Mouse (Mus musculus) hindlimb bud, embryonic 11.5 days (tissue): ENCODE results near the gene Ppp1r13b.
"Not testable (repeated sequence)": the region's sequence is repeated elsewhere in the genome, so short reads cannot be mapped to it uniquely, and the experiment has no call there.

ENCODE experiments used
- DNase-seq: peaks from one replicate; pipeline ENCODE4 v3.0.0-alpha.2; 2012; ENCODE audit warnings: low read depth, low spot score; ENCODE audit errors: extremely low spot score

Gene Ppp1r13b

DNA sequence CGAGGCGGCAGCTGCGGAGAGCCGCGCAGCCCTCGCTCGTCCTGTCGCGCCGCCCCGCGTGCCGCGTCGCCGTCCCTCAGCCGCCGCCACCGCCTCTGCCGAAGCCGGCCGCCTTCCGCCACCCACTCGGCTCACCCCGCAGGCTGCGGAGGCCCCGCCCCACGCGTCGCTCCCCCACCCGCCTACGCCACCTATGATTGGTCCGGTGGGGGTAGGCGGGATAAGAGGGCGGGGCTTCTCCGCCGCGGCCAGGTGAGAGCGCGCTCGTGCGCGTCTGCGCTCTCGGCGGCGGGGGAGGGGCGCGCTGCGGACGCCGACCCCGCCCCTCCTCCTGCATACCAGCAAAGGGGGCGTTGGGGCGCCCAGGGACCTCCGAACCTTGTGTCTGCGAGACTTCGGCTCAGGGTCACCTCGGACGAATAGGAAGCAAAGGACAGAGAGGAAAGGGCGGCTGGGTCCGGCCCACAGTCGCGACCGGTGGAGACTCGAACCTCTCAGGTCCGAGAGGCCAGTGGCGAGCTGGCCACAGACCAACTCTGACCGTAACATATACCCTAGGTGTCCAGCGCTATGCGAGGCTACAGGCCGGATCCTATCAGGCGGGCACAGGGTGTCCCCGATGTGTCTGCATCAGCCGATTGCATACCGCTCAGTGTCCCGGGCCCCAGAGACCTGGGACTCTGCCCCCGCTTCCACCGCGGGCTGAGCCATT is at the start of gene Ppp1r13b:
TSS of gene Ppp1r13b (minus strand) at position 141 of the 712 bp plus-strand sequence.
- DNase-seq = peak; percentile 39

- no peak for DNase-seq
Measured at GRCm38 (mm10) chr12:111956173-111956572, 48.3 kb upstream of the Ppp1r13b start.

GRCm38 (mm10) chr12:111951701-111952100 is 43.8 kb upstream of the Ppp1r13b start:
- DNase-seq = no peak

GRCm38 (mm10) chr12:111950486-111950885 is 42.6 kb upstream of the Ppp1r13b start:
- DNase-seq = no peak

DNA sequence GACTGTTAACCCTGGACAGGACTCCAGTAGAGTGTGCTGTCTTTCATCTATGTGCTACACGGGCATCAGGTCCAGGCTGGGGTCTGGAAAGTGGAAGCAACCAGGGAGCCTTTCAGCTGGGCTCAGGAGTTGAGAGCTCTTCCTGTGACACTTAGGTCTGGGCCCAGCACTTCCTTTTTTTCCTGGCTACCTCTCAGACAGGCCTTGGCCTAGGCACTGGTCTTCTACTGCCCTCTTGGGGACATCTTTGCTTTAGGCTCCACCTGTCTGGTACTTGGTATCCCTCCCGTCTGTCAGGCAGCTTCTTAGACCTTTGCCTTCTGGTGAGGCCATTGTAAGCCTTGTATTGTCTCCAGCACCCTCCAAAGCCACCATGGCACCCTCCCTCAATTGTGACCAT is 38.8 kb upstream of the Ppp1r13b start:
- no peak for DNase-seq

- not testable (repeated sequence) for DNase-seq
Measured at GRCm38 (mm10) chr12:111945765-111946655, 38.1 kb upstream of the Ppp1r13b start.

GRCm38 (mm10) chr12:111945115-111945514 is 37.2 kb upstream of the Ppp1r13b start:
- no peak for DNase-seq

DNA sequence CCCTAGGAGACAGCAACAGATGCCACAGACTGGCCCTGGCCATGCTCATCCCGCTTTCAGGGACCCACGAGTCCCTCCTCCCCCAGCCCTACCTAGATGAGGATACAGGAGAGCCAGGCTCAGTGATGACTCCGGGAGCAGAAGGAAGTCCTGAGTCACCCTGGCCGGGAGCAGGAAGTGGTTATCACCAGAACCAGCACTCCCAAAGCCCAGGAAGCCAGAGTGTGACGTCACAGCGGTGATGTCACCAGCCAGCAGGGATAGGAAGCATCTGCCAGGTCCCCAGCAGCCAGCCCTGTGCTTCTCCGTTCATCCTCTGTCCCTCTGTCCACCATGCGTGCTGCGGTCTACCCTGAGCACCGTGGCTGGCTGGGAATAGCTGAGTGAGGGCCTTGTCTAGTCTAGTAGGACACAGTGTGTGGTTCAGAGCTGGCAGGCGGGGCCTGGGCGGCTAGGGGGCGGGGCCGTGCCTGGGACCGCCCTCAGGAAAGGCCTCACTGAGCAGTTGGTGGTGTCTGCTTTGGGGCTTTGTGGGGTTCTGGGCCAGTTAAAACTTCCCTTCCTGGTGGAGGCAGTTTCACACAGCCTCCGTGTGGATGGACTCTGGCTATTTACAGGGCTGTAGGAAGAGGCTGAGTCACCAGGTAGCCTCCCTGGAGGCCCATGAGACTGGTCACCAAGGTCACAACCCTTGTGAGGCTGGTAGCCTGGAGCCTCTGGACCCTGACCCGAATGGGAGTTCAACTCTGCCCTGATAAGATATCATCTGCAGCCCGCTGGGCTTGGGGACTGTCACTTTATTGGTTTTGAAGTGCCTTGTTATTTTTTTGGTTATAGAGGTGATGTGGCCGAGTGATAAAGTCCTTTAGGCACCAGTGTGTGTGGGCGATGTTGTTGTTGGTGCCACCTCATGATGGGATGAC is 36.4 kb upstream of the Ppp1r13b start:
- DNase-seq = not testable (repeated sequence)

DNA sequence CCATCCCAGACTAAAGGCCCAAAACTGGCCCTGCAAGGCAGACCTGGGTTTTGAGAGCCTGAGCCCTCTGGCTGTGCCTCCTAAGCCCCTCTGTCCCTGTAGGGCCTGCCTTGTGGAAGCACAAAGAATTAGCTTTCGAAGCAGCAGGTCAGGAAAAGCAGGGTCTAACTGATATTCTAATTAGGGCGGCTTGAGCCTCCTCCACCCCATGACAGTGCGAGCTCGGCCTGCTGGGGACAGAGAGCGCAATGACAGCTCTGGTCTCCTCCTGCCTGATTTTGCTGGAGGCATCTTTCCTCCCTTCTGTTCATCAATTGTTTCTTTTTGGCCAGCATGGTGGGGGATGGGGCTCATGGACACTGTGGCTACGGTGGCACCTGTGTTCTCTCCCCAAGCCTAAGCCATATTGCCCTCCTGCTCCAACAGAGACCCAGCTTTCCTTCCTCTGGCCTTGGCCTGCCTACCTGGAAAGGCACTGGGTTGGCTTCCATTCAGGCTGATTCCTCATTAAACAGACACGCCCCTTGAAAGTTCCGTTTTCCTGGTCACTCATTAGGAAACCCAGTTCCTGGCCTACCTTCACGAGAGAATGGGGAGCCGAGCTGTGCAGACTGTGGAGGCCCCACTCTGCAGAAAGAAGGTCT is 35.6 kb upstream of the Ppp1r13b start:
- no peak for DNase-seq

DNA sequence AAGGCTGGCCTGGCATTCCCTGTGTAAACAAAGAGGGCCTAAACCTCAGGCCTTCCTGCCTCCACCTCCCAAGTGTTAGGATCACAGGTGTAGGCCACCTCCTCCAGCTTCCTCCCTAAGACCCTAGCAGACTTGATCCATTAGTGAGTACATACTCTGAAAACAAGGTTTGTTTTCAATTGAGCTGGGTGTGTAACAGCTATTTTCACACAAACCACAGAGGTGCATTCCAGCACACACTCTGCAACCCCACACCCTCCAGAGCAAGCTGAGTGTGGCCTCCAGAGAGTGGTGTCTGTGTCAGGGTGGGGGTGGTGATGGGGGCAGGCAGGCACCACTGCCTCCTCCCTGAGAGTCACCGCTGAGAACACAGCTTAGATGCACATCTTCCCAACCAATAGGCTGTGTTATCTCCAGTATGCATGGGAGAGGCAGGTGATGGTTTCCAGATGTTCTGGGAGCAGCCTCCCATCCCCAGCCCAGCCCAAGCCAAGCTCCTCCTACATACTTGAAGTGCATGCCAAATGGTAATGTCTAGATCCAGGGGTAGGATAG is 30.8 kb upstream of the Ppp1r13b start:
- no peak for DNase-seq

GRCm38 (mm10) chr12:111936706-111937550 is 29.0 kb upstream of the Ppp1r13b start:
- no peak for DNase-seq

- DNase-seq = no peak
Measured at GRCm38 (mm10) chr12:111933971-111934370, 26.1 kb upstream of the Ppp1r13b start.

DNA sequence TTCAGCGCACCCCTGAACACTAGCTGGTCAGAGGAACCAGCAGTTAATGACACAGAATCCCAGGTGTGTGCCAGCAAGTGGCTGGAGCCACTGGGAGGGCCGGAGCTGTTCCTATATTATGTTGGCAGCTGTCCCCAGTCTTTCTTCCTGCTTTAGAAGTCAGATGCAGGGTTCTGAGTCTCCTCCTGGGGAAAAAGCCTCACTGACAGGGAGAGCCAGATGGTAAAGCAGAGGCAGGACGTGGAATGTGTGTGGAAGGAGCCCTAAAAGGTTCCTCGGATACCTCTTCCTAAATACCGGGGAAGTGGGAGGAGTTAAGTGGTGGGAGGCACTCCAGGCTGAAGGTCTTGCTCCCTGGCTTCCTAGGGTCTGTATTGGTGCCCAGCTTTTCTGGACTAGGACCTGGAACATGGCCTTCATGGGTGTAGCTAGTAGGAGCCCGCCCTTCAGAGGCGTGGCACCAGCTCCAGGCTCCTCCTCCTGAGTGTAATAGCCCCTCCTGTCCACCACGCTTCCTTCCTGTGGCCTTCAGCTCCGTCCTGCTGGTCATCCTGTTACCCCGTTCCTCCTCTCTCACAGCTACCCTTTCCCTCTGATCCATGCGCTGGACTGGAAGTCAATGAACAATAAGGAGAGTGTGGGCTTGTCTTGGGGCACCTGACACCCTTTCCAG is 25.3 kb upstream of the Ppp1r13b start:
- no peak for DNase-seq

DNA sequence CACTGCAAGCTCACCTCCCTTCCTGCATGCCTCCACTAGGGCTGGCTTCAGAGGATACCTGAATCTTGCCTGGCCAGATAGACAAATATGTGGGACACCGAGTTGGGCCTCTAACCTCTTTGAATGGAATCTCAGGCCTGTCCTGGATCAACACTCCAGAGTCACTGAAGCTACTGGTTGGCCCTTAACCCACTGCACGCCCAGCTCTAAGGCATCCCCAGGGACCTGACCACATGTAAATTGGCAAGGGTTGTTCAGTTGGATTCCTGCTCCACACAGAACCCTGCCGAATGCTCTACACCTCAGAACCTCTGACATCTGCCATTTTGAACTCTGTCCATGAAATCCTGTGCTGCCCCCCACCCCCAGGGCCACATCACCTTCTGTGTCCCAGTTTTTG is 24.6 kb upstream of the Ppp1r13b start:
- DNase-seq = no peak

- no peak for DNase-seq
Measured at GRCm38 (mm10) chr12:111931411-111932025, 23.6 kb upstream of the Ppp1r13b start.

DNA sequence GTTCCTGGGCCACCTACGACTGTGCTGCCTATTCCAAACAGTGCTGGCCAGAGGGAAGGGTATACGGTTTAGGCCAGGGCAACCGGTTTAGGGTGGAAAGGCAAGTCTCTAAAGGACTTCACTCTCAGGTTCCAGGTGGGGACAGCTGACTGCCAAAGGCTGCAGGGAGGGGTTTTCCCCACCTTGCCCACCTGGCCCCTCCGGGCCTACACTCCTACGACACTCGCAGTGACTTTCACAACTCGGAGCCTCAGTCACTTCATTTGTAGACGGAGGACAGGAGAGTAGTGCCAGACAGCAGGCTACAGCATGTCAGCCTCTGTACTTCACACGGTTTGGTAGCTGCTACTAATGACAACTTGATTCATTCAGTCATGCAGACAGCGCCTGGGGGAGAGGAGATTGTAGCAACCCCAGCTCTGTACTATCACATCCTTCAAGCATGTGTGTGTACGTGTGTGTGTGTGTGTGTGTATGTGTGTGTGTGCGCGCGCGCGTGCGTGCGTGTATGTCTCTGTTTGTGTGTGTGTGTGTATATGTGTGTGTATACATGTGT is 20.6 kb upstream of the Ppp1r13b start:
- DNase-seq = no peak

- no peak for DNase-seq
Measured at GRCm38 (mm10) chr12:111927338-111927737, 19.4 kb upstream of the Ppp1r13b start.

- DNase-seq = no peak
Measured at GRCm38 (mm10) chr12:111923117-111923516, 15.2 kb upstream of the Ppp1r13b start.
